Mouse (Mus musculus) intestine, embryonic 16.5 days (tissue): ENCODE measurements around the gene Gm26602. TPM values are rescaled to one million over a fixed set of nuclear protein-coding genes. Genes with fewer than 3 reads are reported as not detected.
"Not testable (repeated sequence)": the region's sequence is repeated elsewhere in the genome, so short reads cannot be mapped to it uniquely, and the experiment has no call there.

Source experiments
- ATAC-seq: fragments of 200-750 bp; cut with Nextera tagmentation; 2 replicates; pipeline ENCODE4 v1.8.0; 2017; ENCODE audit warnings: moderate TSS enrichment, moderate library complexity
- H3K27ac ChIP-seq: fragments of 300-500 bp; sonication (generic); 2 replicates; pipeline ENCODE4 v1.5.1; 2014; ENCODE audit warnings: mild to moderate bottlenecking, low read length
- H3K27me3 ChIP-seq: fragments of 300-500 bp; sonication (generic); replicated peaks from 2 replicates; pipeline ENCODE4 v1.6.1; 2014; ENCODE audit warnings: low read length, control low read depth, mixed read lengths; ENCODE audit not compliant: control insufficient read depth, insufficient read depth
- H3K36me3 ChIP-seq: fragments of 300-500 bp; sonication (generic); 2 replicates; pipeline ENCODE4 v1.6.1; 2014; ENCODE audit warnings: low read length, control low read depth; ENCODE audit not compliant: control insufficient read depth, insufficient read depth
- H3K4me1 ChIP-seq: fragments of 300-500 bp; sonication (generic); 2 replicates; pipeline ENCODE4 v1.6.1; 2014; ENCODE audit warnings: low read length, control low read depth, mixed read lengths; ENCODE audit not compliant: control insufficient read depth, insufficient read depth
- H3K4me2 ChIP-seq: fragments of 300-500 bp; sonication (generic); 2 replicates; pipeline ENCODE4 v1.6.1; 2014; ENCODE audit warnings: low read depth, low read length, control low read depth
- H3K4me3 ChIP-seq: fragments of 300-500 bp; sonication (generic); 2 replicates; pipeline ENCODE4 v1.5.1; 2014; ENCODE audit warnings: mild to moderate bottlenecking, low read length
- H3K9ac ChIP-seq: fragments of 300-500 bp; sonication (generic); 2 replicates; pipeline ENCODE4 v1.6.1; 2014; ENCODE audit warnings: low read depth, low read length
- H3K9me3 ChIP-seq: fragments of 300-500 bp; sonication (generic); 2 replicates; pipeline ENCODE4 v1.6.1; 2016; ENCODE audit warnings: low read length, control low read depth; ENCODE audit not compliant: control insufficient read depth
- WGBS: fragments of 180-500 bp; shearing (Covaris S2); extraction: QIAGEN DNeasy Blood & Tissue Kit; methylation state at CpG from one replicate; pipeline ENCODE4 v1.1.7; 2014; 5-methylcytosine and 5-hydroxymethylcytosine counted together
- microRNA-seq: library from miRNA; unstranded; fragments of <30 nt; microRNA quantifications from one replicate; pipeline ENCODE4, GENCODE M21; 2016
- polyA plus RNA-seq: library from polyadenylated mRNA; unstranded; fragments of >200 nt; fragmentation: Nextera tagmentation; extraction: Ambion mirVana; gene quantifications from 2 replicates; pipeline ENCODE4 v1.2.1, GENCODE M21; 2015

Gm26602 gene
- polyA plus RNA-seq, 1 experiment from 2014 or later = 2.1 TPM

GRCm38 (mm10) chr10:79959412-79959811 is 48.8 kb downstream of the Gm26602 start:
- H3K36me3 ChIP-seq = peaks cover 12% of the 10 kb centered on the region; the same call in 1 of the 2 replicates
- not testable (repeated sequence) for H3K27ac ChIP-seq, H3K27me3 ChIP-seq, H3K9me3 ChIP-seq, H3K9ac ChIP-seq
- 0 out of 2 replicates have a peak overlapping the region, but pooled peaks have one; percentile 71 for H3K4me2 ChIP-seq
- peaks cover 12% of the 10 kb centered on the region; the same call in 1 of the 2 replicates for H3K4me1 ChIP-seq
- H3K4me3 ChIP-seq = peak overlapping the region; percentile 98
- peak; percentile 38; the same call in 1 of the 2 replicates for ATAC-seq
- 28% methylated on average over 10 of the region's 10 CpGs for WGBS

GRCm38 (mm10) chr10:79959847-79960601 is 49.4 kb downstream of the Gm26602 start, which contains the start of gene Wdr18:
Gene Wdr18 (plus strand): TSS chr10:79960152.
- WGBS = under 1% methylated on average over 61 of the region's 61 CpGs
- Histone ChIP-seq H3K27me3 (no peaks in the 10 kb centered on the region), H3K4me1 (peaks cover 12% of the 10 kb centered on the region; the same call in 1 of the 2 replicates), H3K9ac (peak within 1 kb of the TSS; percentile 92), H3K36me3 (peaks cover 18% of the 10 kb centered on the region), H3K4me3 (peak within 1 kb of the TSS; percentile 98), H3K27ac (peak within 1 kb of the TSS; percentile 75), H3K9me3 (no peaks in the 10 kb centered on the region), H3K4me2 (peak within 1 kb of the TSS; percentile 71)
- ATAC-seq = peak; percentile 94

Small RNAs within 50 kb of the gene (microRNA-seq; reads per million reads assigned to microRNA genes)
- not detected for gene Mir6910

Other genes with a start within 250 kb of the Gm26602 start
- gene Madcam1, start 246.3 kb upstream of the Gm26602 start, polyA plus RNA-seq = 27.4 and 31.8 TPM in 2 replicates
- gene Tpgs1, start 241.5 kb upstream of the Gm26602 start, polyA plus RNA-seq = 56.8 and 64.4 TPM in 2 replicates
- gene Cdc34, start 228.7 kb upstream of the Gm26602 start, polyA plus RNA-seq = 120 and 128 TPM in 2 replicates
- 0.21 and 0.56 TPM in 2 replicates for gene Gzmm, start 221.8 kb upstream of the Gm26602 start, polyA plus RNA-seq
- gene Bsg, start 206.4 kb upstream of the Gm26602 start, polyA plus RNA-seq = 1,158 and 1,189 TPM in 2 replicates
- 0.04 TPM in 1 of 2 replicates, not detected in the other for gene Hcn2, start 194.2 kb upstream of the Gm26602 start, polyA plus RNA-seq
- gene Polrmt, start 164.3 kb upstream of the Gm26602 start, polyA plus RNA-seq = 38.8 and 40.5 TPM in 2 replicates
- gene Fgf22, start 155.8 kb upstream of the Gm26602 start, polyA plus RNA-seq = 0.26 TPM in 1 of 2 replicates, not detected in the other
- 39.7 and 56.6 TPM in 2 replicates for gene Rnf126, start 143.9 kb upstream of the Gm26602 start, polyA plus RNA-seq
- gene Fstl3, start 133.6 kb upstream of the Gm26602 start, polyA plus RNA-seq = 15.1 and 16.6 TPM in 2 replicates
- gene Prss57, start 119.9 kb upstream of the Gm26602 start, polyA plus RNA-seq = 0.07 and 0.11 TPM in 2 replicates
- 44.1 and 44.8 TPM in 2 replicates for gene Palm, start 117.3 kb upstream of the Gm26602 start, polyA plus RNA-seq
- gene Misp, start 89.9 kb upstream of the Gm26602 start, polyA plus RNA-seq = 204 and 210 TPM in 2 replicates
- 295 and 302 TPM in 2 replicates for gene Ptbp1, start 56.4 kb upstream of the Gm26602 start, polyA plus RNA-seq
- gene Prtn3, start 36.4 kb upstream of the Gm26602 start, polyA plus RNA-seq = 2.7 and 2.8 TPM in 2 replicates
- gene Plppr3, start 36.2 kb upstream of the Gm26602 start, polyA plus RNA-seq = 25.5 and 28.2 TPM in 2 replicates
- gene Elane, start 24.6 kb upstream of the Gm26602 start, polyA plus RNA-seq = 0.42 and 2.4 TPM in 2 replicates
- not detected in 2 replicates for gene Cfd, start 20.0 kb upstream of the Gm26602 start, polyA plus RNA-seq
- gene Med16, start 1.9 kb upstream of the Gm26602 start, polyA plus RNA-seq = 34.1 and 37.2 TPM in 2 replicates
- 0.68 and 0.69 TPM in 2 replicates for gene Kiss1r, start 6.1 kb downstream of the Gm26602 start, polyA plus RNA-seq
- gene R3hdm4, start 10.4 kb downstream of the Gm26602 start, polyA plus RNA-seq = 105 and 116 TPM in 2 replicates
- 19.4 and 22.1 TPM in 2 replicates for gene Arid3a, start 16.2 kb downstream of the Gm26602 start, polyA plus RNA-seq
- 86.2 and 96.6 TPM in 2 replicates for gene Wdr18, start 49.3 kb downstream of the Gm26602 start, polyA plus RNA-seq
- gene Grin3b, start 59.9 kb downstream of the Gm26602 start, polyA plus RNA-seq = 0.15 and 0.16 TPM in 2 replicates
- gene Tmem259, start 73.5 kb downstream of the Gm26602 start, polyA plus RNA-seq = 7.0 and 9.7 TPM in 2 replicates
- 226 and 245 TPM in 2 replicates for gene Cnn2, start 77.7 kb downstream of the Gm26602 start, polyA plus RNA-seq
- 3.3 and 3.4 TPM in 2 replicates for gene Abca7, start 85.6 kb downstream of the Gm26602 start, polyA plus RNA-seq
- 6.0 and 7.3 TPM in 2 replicates for gene Arhgap45, start 105.8 kb downstream of the Gm26602 start, polyA plus RNA-seq
- gene Polr2e, start 128.9 kb downstream of the Gm26602 start, polyA plus RNA-seq = 190 and 212 TPM in 2 replicates
- 942 and 972 TPM in 2 replicates for gene Gpx4, start 136.3 kb downstream of the Gm26602 start, polyA plus RNA-seq
- gene Sbno2, start 194.7 kb downstream of the Gm26602 start, polyA plus RNA-seq = 13.4 and 14.3 TPM in 2 replicates
- 13.8 and 15.7 TPM in 2 replicates for gene Stk11, start 204.9 kb downstream of the Gm26602 start, polyA plus RNA-seq
- gene Atp5d, start 227.8 kb downstream of the Gm26602 start, polyA plus RNA-seq = 846 and 854 TPM in 2 replicates
- 5.1 TPM in 2 replicates for gene Cbarp, start 230.0 kb downstream of the Gm26602 start, polyA plus RNA-seq
- gene Midn, start 237.4 kb downstream of the Gm26602 start, polyA plus RNA-seq = 8.8 and 10.3 TPM in 2 replicates